In the genomic region with DNA sequence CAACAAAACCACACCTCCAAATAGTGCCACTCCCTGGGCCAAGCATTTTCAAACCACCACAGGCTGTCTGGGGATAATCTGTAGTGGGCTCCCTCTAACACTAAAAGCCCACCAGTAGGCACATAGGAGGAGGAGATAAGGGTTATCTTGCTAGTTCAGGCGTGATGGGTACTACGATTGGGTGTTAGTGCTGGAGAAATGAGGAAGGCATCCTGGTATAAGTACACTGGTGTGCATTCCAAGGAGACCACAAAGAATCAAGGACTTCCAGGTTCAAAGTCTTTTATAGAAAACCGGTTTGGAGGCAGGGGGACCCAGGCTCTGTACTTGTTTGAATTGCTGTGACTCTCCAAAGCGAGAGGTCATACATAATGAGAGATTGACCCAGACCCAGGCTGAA, we compare ENCODE assay signal across 8 mouse cellular contexts. TPM values are rescaled to one million over a fixed set of nuclear protein-coding genes. Genes with fewer than 3 reads are reported as not detected.
DNase-seq lines count a peak whose midpoint lies in the region; ATAC-seq and TF ChIP-seq lines count a peak whose summit lies in the region.

No protein-coding gene starts in this region.

- peak; percentile 37 for ATAC-seq in intestine, embryonic 15.5 days
- ATAC-seq in neural tube, embryonic 12.5 days (ENCODE audit: low FRiP score, low read depth), result peak; percentile 3; the same call in 1 of the 2 replicates

- intact Hi-C loops in left cerebral cortex, adult 2 months (cut with DNase I), result no loop called here
- intact Hi-C loops in left cerebral cortex, postnatal 4 days (cut with DNase I), result no loop called here

- no peak for TF ChIP-seq CTCF in left cerebral cortex, adult 2 months (IDR thresholded peaks at IDR 0.05)

- peak overlapping the region; percentile 91 for H3K4me2 ChIP-seq in intestine, embryonic 15.5 days (replicated peaks)
- H3K4me2 ChIP-seq in neural tube, embryonic 12.5 days (replicated peaks), result peak overlapping the region; percentile 84

- H3K9ac ChIP-seq in intestine, embryonic 15.5 days, result peak overlapping the region; percentile 88
- peak overlapping the region; percentile 83 for H3K9ac ChIP-seq in neural tube, embryonic 12.5 days

- no peaks in the 10 kb centered on the region for H3K27me3 ChIP-seq in embryonic facial prominence, embryonic 10.5 days (replicated peaks; ENCODE audit: low read depth, poor library complexity, severe bottlenecking)
- H3K27me3 ChIP-seq in intestine, embryonic 15.5 days (replicated peaks), result no peaks in the 10 kb centered on the region
- no peaks in the 10 kb centered on the region for H3K27me3 ChIP-seq in neural tube, embryonic 12.5 days (replicated peaks)

- DNase-seq in left cerebral cortex, adult 2 months (ENCODE audit: extremely low spot score in 1 of 2, low spot score in 2 of 2), result no peak
- DNase-seq in left cerebral cortex, postnatal 4 days, result no peak
- no peak for DNase-seq in embryonic facial prominence, embryonic 10.5 days (ENCODE audit: low spot score)
- no peak for DNase-seq in ovary, postnatal 10 days (ENCODE audit: low spot score)
- no peak for DNase-seq in layer of hippocampus, adult 11-12 months (ENCODE audit: low spot score)
- DNase-seq in kidney, adult 11 months, result no peak

- no peaks in the 10 kb centered on the region for H3K9me3 ChIP-seq in embryonic facial prominence, embryonic 10.5 days
- no peaks in the 10 kb centered on the region for H3K9me3 ChIP-seq in intestine, embryonic 15.5 days
- no peaks in the 10 kb centered on the region for H3K9me3 ChIP-seq in neural tube, embryonic 12.5 days

- WGBS in embryonic facial prominence, embryonic 10.5 days, result 28% methylated on average over 4 of the region's 4 CpGs
- WGBS in intestine, embryonic 15.5 days, result 16% methylated on average over 4 of the region's 4 CpGs
- 15% methylated on average over 4 of the region's 4 CpGs for WGBS in neural tube, embryonic 12.5 days

- H3K27ac ChIP-seq in left cerebral cortex, adult 2 months, result peak overlapping the region; percentile 91
- H3K27ac ChIP-seq in embryonic facial prominence, embryonic 10.5 days (replicated peaks), result peak overlapping the region; percentile 96
- H3K27ac ChIP-seq in intestine, embryonic 15.5 days, result peak overlapping the region; percentile 98
- H3K27ac ChIP-seq in neural tube, embryonic 12.5 days, result no peak overlapping the region

- peaks cover 24% of the 10 kb centered on the region for H3K4me1 ChIP-seq in embryonic facial prominence, embryonic 10.5 days
- peaks cover 9% of the 10 kb centered on the region for H3K4me1 ChIP-seq in intestine, embryonic 15.5 days (replicated peaks)
- H3K4me1 ChIP-seq in neural tube, embryonic 12.5 days, result peaks cover 7% of the 10 kb centered on the region

- peak overlapping the region; percentile 83 for H3K4me3 ChIP-seq in left cerebral cortex, adult 2 months
- H3K4me3 ChIP-seq in embryonic facial prominence, embryonic 10.5 days, result peak overlapping the region; percentile 71
- H3K4me3 ChIP-seq in intestine, embryonic 15.5 days (replicated peaks), result peak overlapping the region; percentile 85
- peak overlapping the region; percentile 77 for H3K4me3 ChIP-seq in neural tube, embryonic 12.5 days

- H3K36me3 ChIP-seq in embryonic facial prominence, embryonic 10.5 days (replicated peaks), result peaks cover 15% of the 10 kb centered on the region
- no peaks in the 10 kb centered on the region for H3K36me3 ChIP-seq in intestine, embryonic 15.5 days
- H3K36me3 ChIP-seq in neural tube, embryonic 12.5 days, result no peaks in the 10 kb centered on the region

RNA-seq across cellular contexts. Expression of a gene that starts 0.4 kb away (rescaled TPM):
- 10 to 100 TPM; 14.7 to 14.8 TPM for total RNA-seq in left cerebral cortex, adult 2 months (2021)
- total RNA-seq in left cerebral cortex, postnatal 4 days (2021), result 10 to 100 TPM; 18.6 to 19.9 TPM
- 33.7 and 34.6 TPM in 2 replicates for polyA plus RNA-seq in embryonic facial prominence, embryonic 10.5 days (2016; fragmentation: Nextera tagmentation; extraction: Ambion mirVana)
- polyA plus RNA-seq in intestine, embryonic 15.5 days (2015; fragmentation: Nextera tagmentation; extraction: Ambion mirVana), result 23.9 and 24.2 TPM in 2 replicates
- polyA plus RNA-seq in neural tube, embryonic 12.5 days (2016; fragmentation: Nextera tagmentation; extraction: Ambion mirVana), result 26.8 TPM in 2 replicates

RNA-seq across cellular contexts. Expression of a gene that starts 13.5 kb away (rescaled TPM):
- not detected for total RNA-seq in left cerebral cortex, adult 2 months (2021)
- total RNA-seq in left cerebral cortex, postnatal 4 days (2021), result under 1 TPM; 0.16 to 0.32 TPM
- polyA plus RNA-seq in embryonic facial prominence, embryonic 10.5 days (2016; fragmentation: Nextera tagmentation; extraction: Ambion mirVana), result not detected in 2 replicates
- 0.24 TPM in 1 of 2 replicates, not detected in the other for polyA plus RNA-seq in intestine, embryonic 15.5 days (2015; fragmentation: Nextera tagmentation; extraction: Ambion mirVana)
- polyA plus RNA-seq in neural tube, embryonic 12.5 days (2016; fragmentation: Nextera tagmentation; extraction: Ambion mirVana), result not detected in 2 replicates

RNA-seq across cellular contexts. Expression of a gene that starts 31.6 kb away (rescaled TPM):
- total RNA-seq in left cerebral cortex, adult 2 months (2021), result 1 to 10 TPM; 6.2 to 6.8 TPM
- 10 to 100 TPM in 1 of 2 experiments, 1 to 10 TPM in 1; 8.4 to 10.4 TPM for total RNA-seq in left cerebral cortex, postnatal 4 days (2021)
- 2.5 and 2.9 TPM in 2 replicates for polyA plus RNA-seq in embryonic facial prominence, embryonic 10.5 days (2016; fragmentation: Nextera tagmentation; extraction: Ambion mirVana)
- 1.6 and 2.5 TPM in 2 replicates for polyA plus RNA-seq in intestine, embryonic 15.5 days (2015; fragmentation: Nextera tagmentation; extraction: Ambion mirVana)
- 3.2 and 4.2 TPM in 2 replicates for polyA plus RNA-seq in neural tube, embryonic 12.5 days (2016; fragmentation: Nextera tagmentation; extraction: Ambion mirVana)

RNA-seq across cellular contexts. Expression of a gene that starts 34.8 kb away (rescaled TPM):
- under 1 TPM; 0.14 to 0.35 TPM for total RNA-seq in left cerebral cortex, adult 2 months (2021)
- under 1 TPM in 1 of 2 experiments, not detected in 1; 0.12 TPM for total RNA-seq in left cerebral cortex, postnatal 4 days (2021)
- 1.8 and 2.5 TPM in 2 replicates for polyA plus RNA-seq in embryonic facial prominence, embryonic 10.5 days (2016; fragmentation: Nextera tagmentation; extraction: Ambion mirVana)
- 0.24 and 2.6 TPM in 2 replicates for polyA plus RNA-seq in intestine, embryonic 15.5 days (2015; fragmentation: Nextera tagmentation; extraction: Ambion mirVana)
- 10.2 and 16.5 TPM in 2 replicates for polyA plus RNA-seq in neural tube, embryonic 12.5 days (2016; fragmentation: Nextera tagmentation; extraction: Ambion mirVana)

RNA-seq across cellular contexts. Expression of a gene that starts 47.1 kb away (rescaled TPM):
- 10 to 100 TPM; 76.5 to 78.3 TPM for total RNA-seq in left cerebral cortex, adult 2 months (2021)
- 10 to 100 TPM; 72.5 to 77.7 TPM for total RNA-seq in left cerebral cortex, postnatal 4 days (2021)
- polyA plus RNA-seq in embryonic facial prominence, embryonic 10.5 days (2016; fragmentation: Nextera tagmentation; extraction: Ambion mirVana), result 53.3 and 54.0 TPM in 2 replicates
- 41.8 and 45.7 TPM in 2 replicates for polyA plus RNA-seq in intestine, embryonic 15.5 days (2015; fragmentation: Nextera tagmentation; extraction: Ambion mirVana)
- 60.5 and 62.9 TPM in 2 replicates for polyA plus RNA-seq in neural tube, embryonic 12.5 days (2016; fragmentation: Nextera tagmentation; extraction: Ambion mirVana)
